Mouse (Mus musculus) thymus, postnatal 4 days (tissue): ENCODE data around the gene Igfbp2.

Experiments used
- DNase-seq: peaks from one replicate; pipeline ENCODE4 v3.0.0; 2021

The Igfbp2 gene

DNA sequence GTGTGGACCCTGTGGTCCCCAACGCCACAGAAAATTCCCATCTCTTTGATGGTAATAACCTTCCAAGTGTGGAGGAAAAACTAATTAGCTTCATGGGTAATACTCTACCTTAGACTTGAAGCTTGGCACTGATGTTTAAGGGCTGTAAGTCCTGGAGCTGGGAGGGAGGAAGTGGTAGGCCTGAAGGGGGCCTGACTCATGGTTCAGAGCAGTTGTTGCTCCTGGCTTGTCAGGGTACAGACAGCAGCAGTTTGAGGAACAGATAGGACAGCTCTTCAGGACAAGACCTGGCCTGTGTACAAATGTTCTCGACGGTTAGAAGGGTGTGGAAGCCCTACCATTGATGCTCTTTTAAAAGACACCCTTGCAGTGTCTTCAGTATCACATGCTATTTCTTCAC, 8.7 kb upstream of the Igfbp2 start:
- no peak for DNase-seq

DNA sequence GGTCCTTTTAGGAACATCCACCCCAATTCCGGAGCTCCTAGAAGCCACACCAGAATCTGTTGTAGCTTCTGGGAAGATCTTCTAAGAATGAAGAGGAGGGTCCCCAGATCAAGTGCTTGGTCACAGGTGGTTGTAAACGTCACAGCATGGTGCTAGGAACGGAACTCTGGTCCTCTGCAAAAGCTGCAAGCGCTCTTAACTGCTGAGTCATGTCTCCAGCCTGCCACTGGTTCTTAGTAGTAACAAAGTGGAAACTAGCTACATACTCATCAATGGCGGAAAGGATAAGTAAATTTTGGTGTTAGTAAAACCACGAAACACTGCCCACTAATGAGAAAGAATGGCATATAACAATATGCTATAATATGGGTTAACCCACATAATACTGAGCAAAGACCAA, 4.3 kb upstream of the Igfbp2 start:
- no peak for DNase-seq

DNA sequence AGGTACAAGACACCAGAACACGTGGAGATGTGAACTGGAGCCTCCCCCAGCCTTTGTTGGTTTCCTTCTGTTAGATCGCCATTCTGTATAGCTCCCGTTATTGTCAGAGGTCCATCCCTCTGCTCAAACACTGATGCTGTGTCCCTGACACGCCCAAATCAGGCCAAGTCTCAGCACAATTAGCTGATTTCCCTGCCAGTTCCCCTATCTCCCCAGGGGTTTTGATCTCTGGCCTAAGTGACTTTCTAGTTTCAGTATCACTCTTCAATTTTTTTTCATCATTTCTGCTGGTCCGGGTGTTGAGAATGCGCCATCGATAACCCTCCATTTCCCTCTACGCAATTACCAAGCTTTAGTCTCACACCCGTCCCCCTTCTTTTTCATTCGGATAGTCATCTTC, 1.4 kb upstream of the Igfbp2 start:
- DNase-seq, result no peak

DNA sequence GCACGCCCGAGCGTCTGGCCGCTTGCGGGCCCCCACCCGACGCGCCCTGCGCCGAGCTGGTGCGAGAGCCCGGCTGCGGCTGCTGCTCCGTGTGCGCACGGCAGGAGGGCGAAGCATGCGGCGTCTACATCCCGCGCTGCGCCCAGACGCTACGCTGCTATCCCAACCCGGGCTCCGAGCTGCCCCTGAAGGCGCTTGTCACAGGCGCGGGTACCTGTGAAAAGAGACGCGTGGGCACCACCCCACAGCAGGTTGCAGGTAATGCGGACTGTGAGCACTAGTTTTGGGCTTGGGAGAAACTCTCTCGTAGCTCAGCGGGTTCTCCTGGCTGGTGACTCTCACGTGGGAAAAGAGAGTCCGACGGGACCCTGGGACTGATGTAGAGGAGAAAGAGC, 401 bp downstream of the Igfbp2 start:
- DNase-seq, result peak; percentile 16

DNA sequence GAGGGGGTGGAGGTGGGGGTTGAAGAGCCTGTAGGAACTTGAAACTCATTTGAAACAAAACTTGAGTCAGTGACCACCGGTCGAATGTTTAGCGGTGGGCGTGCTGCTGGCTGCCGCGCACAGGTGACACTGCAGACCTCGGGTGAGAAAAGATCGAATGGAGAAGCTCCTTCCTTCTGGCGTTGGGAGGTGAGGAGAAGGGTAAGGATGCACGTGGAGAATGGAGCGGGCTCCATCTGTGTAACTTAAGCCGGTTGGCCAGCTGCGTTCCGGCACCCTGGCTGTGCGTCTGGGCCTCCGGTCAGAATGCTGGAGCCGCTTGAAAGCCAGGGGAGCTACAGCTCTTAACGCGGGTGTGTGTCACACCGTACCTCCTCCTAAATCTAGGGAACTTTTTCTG, 983 bp downstream of the Igfbp2 start:
- DNase-seq, result no peak

DNA sequence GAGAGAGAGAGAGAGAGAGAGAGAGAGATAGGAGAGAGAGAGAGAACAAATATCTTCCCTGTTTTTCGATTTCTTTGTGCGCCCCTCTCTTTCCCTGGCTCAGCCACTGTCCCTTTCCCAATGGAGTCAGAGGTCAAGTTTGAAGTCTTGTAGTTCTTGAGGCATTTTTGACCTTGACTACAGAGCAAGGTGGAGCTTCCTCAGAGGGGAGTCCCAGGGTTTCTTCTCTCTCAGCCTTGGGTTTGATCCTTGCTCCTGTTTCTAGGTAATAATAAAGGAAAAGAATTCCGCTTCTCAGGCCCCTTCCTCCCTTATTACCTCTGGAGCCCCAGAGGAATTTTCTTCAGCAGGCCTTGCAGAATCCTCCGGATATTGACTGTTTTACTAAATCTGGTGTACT, 1.6 kb downstream of the Igfbp2 start:
- no peak for DNase-seq

DNA sequence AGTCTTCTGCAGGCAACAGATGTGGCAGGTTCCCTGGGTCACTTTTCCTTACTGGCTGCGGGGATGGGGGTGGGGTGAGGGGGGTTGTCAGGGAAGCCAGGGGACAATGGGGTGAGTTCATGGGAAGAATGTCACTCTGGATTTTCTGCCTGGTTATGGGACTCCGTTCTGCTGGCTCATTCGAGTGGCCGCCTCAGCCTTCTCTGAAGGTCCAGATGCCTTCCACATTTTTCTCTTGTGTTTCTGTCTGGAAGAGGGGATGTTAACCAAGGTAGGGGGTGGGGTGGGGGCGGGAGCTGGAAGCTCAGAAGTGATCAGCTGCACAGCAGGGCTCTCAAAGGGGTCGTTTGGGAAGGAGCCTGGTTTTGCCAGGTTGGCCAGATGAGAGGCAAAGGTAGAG, 2.1 kb downstream of the Igfbp2 start:
- no peak for DNase-seq

DNA sequence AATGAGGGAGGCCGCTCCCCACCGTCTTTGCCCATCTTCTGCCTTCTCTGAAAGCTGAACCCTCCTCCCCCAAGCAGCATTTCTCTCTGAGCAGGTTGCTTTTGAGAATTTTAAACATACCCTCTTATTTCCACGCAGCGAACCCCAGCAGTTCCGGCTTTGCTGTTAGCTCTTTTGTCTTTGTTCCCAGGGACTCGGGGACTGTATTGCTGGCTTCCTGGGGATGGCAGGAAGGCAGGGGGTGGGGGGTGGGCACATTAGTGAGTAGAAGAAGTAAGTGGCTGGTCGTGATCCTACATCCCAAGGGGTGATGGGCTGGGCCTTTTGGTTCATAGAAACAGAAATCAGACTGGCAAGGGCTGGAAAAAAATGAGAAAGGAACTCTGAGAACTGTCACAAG, 2.6 kb downstream of the Igfbp2 start:
- no peak for DNase-seq

DNA sequence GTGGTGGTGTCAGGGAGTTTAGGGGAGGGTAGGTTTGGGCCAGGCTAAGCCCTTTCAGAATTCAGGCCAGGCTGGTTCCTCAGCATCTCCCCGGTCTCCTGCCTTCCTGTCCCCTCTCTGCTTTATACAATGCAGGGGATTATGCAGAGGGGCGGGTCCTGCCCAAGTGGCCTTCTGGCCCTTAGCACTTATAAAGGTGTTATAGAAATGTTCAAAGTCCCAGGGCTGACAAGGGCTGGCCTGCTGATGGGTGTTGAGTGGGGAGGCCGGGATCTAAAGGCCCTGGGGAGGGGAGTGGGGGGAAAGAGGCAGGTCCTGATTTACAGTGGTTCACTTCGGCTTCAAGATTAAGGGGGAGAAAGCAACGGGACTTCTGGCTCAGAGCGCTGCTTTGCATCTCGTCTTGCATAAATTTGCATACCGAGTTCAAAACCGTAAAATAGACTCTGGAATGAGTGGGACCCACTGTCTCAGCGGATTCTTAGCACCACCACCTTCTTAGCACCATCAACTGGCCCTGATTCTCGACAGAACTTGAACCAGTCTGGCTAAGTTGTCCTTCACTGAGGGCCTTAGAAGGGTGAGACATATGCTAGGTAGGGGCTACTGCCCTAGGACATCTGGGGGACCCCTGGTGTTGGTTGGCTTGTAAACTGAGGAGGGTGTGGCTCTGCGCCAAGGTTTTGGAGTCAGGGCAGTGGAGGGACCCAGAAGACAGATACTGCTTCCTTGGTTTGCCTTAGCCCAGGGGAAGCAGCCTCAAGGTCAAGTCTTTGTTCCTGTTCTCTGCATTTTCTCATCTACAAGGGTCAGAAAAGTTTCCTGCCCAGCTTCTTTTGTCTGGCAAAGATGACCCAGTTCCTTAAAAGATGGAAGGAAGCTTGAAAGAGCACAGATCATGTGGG, 3.4 kb downstream of the Igfbp2 start:
- no peak for DNase-seq

DNA sequence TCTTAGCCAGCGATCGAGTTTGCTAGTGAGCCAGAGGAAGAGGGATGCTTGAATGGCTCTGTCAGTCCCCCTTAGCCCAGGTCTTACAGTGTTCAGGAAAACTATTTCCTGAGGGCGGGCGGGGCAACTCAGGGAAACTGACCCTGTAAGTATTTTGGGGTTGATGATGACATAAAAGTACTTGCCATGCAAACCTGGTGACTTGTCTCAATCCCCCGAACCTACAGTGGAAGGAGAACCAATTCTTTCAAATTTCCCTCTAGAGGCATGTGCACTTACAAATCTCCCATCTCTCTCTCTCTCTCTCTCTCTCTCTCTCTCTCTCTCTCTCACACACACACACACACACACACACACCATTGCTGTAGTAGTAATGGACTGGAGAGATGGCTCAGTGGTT, 4.5 kb downstream of the Igfbp2 start:
- DNase-seq, result no peak

DNA sequence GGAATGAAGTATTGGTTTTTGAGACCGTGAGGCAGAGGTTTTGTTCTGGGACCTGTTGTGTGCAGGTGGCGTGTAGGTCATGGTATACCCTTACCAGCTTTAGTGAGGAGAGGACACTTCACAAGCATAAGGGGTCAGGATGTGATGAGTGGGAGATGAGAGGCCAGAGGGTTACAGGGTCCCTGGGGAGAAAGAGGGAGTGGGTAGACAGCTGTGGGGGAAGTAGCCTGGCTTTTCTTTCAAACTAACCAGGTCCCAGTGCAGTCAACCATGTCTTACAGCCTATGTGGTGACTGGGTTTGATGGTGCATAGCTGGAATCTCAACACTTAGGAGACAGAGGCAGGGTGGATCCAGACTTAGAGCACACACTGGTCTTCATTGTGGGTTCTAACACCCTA, 6.2 kb downstream of the Igfbp2 start:
- no peak for DNase-seq

DNA sequence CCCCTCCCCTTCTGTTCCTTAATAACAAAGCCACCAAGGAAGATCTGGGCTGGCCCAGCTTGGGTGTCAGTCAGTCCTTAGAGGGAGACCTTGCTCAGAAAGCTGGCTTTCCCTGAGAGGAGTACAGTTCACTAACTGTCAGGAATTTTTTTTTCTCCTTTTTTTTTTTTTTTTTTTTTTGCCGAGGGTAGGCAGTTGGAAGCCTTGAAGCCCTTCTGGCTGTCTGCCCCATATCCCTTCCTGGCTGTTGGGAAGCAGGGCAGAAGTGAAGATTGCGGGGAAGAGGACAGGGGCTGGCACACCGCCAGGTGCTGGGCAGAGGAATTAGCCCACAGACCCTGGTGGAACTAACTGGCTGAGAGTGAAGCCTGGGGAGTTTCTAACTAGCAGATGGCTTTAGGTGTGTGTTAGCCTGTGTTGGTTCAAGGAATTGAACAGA, 8.4 kb downstream of the Igfbp2 start:
- no peak for DNase-seq

DNA sequence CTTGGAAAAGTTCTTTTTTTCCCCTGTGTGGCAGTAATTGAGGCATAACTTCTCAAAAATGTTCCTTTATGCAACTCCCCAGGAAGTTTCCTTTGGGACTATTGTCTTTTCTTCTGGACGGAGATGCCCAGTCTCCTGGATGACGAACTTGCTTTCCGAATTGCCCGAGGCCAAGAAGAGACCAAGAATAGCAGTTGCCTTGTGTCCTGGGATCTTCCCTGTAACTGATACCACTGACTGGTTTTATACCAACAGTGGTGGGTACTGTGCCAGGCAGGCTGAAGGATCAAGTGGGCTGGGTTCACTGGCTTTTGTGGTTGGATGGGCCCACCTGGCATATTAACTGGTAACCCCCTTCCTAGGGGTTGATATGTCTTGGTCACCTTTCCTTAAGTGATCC, 9.3 kb downstream of the Igfbp2 start:
- DNase-seq, result no peak

DNA sequence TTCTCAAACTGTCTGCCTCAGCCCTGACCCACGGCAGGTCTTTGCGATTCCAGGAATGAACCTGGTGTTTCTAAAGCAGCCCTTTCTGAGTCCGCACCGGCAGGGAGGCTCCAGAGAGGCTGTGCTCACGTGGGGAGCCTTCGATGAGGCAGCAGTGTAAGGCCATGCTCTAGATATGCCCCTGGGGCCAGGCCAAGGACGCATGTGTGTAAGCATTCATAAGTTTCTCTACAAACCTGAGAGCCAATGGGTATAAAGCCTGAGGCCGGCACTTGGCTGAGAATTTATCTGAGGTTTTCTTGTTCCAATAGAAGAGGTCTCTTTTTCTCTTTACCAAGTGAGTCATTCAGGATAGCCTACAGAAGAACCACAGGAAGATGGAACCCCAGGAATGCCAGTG, 15.1 kb downstream of the Igfbp2 start:
- no peak for DNase-seq

DNA sequence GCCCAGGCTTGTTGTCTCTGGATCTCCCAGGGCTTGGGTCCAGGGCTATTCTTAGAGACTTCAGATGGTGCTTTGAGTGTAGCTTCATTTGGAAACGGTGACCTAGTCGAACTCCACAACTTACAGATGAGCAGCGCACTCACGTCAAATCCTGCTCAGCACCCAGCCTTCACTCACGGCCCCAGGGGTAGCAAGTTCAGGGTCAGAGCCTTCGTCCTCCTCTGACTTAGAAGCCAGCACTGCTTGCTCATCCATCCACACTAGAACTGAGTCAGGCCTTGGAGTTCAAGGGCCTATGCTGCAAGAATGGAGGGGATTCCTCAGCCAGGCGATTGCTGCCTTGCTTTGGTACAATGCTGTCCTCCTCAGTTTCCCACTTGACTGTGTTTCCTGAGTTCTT, 15.5 kb downstream of the Igfbp2 start:
- no peak for DNase-seq

DNA sequence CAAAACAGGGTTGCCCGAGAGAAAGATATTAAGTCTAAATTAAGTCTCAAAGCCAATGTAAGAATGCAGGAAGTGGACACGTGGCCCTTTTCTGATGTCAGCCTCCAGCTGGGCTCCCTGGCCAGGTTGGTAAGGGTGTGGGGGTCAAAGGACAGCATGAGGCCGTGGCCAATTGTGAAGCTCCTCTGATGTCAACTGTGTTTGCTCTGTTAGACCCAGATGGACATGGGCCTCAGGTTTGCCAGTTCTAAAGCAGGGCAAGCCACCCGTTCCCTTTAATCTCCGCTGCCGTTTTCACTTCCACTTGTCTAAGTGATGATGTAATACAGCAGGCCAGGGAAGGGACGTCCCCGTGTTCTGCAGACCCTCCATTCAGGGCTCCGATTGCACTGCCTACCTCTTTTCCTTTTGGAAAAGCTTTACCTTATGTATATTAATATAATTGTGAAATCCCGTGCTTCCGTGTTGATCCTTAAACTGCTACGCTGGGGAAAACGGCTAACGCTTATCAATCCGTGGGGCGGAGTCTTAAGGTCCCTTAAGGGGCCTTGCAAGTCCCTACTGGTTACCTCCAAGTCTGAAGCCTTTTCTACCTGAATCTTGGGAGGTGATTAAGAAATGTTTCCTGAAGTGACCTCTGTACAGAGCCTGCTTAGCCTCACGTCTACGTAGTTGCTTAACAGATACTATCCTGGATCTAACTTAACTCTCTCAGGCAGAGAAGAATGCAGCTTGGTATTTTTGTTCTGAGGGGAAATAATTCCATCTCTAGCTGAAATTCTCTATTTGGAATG, 18.6 kb downstream of the Igfbp2 start:
- no peak for DNase-seq

DNA sequence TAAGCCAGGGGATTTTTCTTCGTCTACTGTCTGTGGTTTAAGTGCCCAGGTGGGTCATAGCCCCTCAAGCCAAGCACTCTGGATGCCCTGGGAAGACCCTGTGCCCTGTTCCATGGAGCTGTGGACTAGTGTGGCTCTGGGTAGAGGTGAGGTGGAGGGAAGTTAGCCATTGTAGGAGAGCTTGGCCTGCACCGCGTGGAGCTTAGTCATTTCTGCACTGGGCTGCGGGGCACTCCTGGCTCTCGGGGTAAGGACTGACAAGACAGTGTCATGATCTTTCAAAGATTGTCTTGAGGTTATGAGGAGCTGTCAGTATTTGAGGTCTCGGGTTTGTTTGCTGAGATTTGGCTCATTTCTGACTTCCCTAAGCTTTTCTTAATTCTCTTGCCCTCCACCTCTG, 20.4 kb downstream of the Igfbp2 start:
- DNase-seq, result no peak

DNA sequence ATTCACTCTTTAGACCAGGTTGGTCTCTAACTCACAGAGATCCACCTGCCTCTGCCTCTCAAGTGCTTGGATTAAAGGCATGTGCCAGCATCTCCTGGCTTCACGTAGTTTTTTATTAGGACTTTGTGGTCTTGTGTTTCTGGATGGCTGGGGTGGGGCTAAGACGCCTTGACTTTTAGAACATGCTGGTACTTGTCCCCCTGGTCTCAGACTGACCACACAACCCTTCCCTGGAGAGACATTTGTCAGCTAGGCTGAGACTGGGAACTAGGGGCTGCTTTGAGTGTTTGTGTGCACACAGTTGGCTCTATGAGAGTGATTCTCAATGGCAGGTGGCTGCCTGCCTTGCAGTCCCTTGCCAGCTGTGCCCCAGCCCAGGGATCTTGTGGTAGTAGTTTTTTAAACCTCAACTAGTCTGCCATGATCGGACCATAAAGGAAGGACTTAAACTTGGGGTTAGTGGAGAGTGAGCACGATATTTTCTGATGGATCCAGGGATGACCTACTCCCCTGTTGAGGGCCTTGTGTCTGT, 23.6 kb downstream of the Igfbp2 start:
- no peak for DNase-seq

DNA sequence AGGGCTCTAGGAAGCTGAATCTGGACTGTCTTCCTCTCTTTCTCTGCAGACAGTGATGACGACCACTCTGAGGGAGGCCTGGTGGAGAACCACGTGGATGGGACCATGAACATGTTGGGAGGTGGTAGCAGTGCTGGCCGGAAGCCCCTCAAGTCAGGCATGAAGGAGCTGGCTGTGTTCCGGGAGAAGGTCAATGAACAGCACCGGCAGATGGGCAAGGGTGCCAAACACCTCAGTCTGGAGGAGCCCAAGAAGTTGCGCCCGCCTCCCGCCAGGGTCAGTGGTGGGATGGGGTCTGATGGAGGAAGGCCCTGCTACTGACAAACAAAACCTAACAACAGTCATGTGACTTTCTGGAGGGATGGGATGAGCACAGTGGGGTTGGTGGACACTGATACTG, 24.7 kb downstream of the Igfbp2 start:
- no peak for DNase-seq

DNA sequence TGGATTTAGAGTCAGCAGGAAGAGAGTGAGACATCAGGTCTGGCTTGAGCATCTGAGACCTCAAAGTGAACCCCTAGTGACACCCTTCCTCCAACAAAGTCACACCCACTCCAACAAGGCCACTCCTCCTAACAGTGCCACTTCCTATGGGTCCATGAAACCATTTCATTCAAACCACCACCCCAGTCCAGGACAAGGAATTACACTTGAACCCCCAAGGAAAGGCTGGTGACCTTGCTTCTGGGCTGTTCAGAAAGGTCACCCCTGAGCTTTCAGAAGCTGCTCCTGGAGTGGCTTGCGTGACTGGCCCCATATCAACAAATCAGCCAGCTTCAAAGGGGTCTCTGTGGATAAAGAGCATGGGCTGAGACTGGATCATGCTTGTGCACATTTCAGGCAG, 29.5 kb downstream of the Igfbp2 start:
- DNase-seq, result no peak

DNA sequence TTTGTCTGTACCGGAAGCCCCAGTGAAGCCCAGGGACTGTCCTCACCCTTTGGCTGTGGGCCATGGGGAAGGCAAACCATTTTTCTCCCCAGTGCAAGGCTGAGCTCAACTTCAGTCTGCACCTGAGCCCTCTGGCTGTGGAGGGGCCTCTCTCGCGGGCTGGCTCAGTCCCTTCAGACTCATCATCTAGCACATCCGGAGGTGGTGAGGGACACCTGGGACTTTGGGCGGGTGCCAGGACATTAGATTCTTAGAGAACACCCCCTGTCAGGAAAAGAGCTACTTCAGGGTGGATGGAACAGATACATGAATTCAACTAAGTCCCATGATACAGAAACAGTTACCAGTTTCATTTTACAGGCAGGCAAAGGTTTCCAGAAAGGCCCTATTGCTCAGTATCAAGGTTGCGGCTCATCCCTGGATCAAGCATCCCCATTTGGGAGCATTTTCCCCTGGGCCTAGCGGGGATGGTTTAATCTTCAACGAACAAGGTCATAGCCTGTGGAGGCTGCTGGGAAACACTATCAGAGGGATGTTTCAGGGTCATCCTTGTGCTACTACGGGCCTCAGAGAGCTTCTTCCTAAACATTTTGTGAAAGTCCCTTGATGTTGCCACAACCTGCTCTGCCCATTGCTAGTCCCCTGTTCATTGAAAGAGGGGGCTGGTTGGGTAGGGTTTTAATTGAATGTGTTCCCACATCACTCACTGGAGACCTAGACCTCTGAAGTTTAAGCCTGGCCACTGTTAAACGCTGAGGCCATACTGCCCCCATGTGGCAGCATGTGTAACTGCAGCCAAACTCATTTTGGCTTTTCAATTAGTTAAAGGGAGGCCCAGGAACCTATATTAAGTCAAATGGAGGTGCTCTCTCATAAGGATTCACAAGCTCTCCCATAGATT, 30.3 kb downstream of the Igfbp2 start:
- DNase-seq, result peak; percentile 45

DNA sequence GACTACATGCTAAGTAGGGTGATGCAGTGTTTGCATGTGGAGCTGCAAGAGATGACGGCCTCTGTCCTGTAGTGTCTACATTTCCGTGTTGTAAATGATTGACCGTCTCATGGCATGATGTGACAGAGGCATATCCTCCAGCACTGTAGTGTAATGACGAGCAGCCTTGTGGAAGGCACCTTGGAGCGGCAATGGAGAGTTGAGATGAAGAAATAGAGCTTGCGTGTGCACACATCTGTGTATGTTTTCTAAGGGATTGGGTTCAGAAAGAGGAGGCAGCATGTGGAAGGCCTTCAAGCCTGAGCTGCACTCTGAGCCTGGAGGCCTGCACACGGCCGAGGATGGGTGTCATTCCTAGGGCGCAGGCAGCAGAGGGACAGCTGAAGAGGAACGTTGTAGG, 31.4 kb downstream of the Igfbp2 start:
- no peak for DNase-seq
